Mouse (Mus musculus): ENCODE data around the gene N4bp1. TPM values are rescaled to one million over a fixed set of nuclear protein-coding genes. Genes with fewer than 3 reads are reported as not detected.

The N4bp1 gene
- total and polyA plus RNA-seq, 3 experiments, result 12.2 to 15.6 (median 12.8) TPM

- H3K9ac ChIP-seq (ENCODE audit: insufficient read depth, low read depth), result no peak overlapping the region
These were observed 17.6 kb upstream of the N4bp1 start for GRCm38 (mm10) chr8:86902656-86903055.

GRCm38 (mm10) chr8:86901972-86902371 lies 16.9 kb upstream of the N4bp1 start:
- Histone ChIP-seq H3K4me2 (ENCODE audit: insufficient read depth, low read depth, poor library complexity, severe bottlenecking) (no peak overlapping the region), H3K4me3 (replicated peaks in 1 of 3; ENCODE audit: low read depth in 2 of 3, low read length in 2 of 3, poor library complexity in 1 of 3) (no peak overlapping the region), H3K9ac (ENCODE audit: insufficient read depth, low read depth) (no peak overlapping the region), H3K27me3 (replicated peaks) (no peaks in the 10 kb centered on the region), H3K4me1 (ENCODE audit: control insufficient read depth in 1 of 2, insufficient read depth in 2 of 2) (peaks cover 0 to 2% of the 10 kb centered on the region in 2 experiments; a peak in 1 of 4 replicates), H3K36me3 (replicated peaks in 1 of 2; ENCODE audit: control insufficient read depth in 1 of 2, insufficient read depth in 1 of 2, low read length in 1 of 2) (no peaks in the 10 kb centered on the region), H3K79me2 (replicated peaks; ENCODE audit: control insufficient read depth, extremely low read depth, insufficient read depth, poor library complexity, severe bottlenecking) (no peaks in the 10 kb centered on the region), H3K9me3 (replicated peaks; ENCODE audit: low read length) (peaks cover under 1% of the 10 kb centered on the region), H3K27ac (ENCODE audit: insufficient read depth, low read depth) (no peak overlapping the region)
- in situ Hi-C loops (cut with MboI; ENCODE audit: low pct_ligation_motif_present, low pct_unique_long_range_greater_than_20kb, low sequenced_read_pairs), result loop anchor here (5.0 to 25.0 kb wide), 4 partner anchors 80 to 1215 kb away; no protein-coding TSS in a partner anchor
- no peak for DNase-seq (ENCODE audit: extremely low read depth)
- dilution Hi-C loops (cut with MboI; ENCODE audit: extremely low pct_ligation_motif_present, extremely low pct_unique_long_range_greater_than_20kb, low sequenced_read_pairs), result no loop called here
- no peak for TF ChIP-seq JUN (IDR thresholded peaks at IDR 0.05; ENCODE audit: insufficient read depth, low read depth, low read length)
- TF ChIP-seq ZNF384 (IDR thresholded peaks at IDR 0.05; ENCODE audit: low read depth, low read length), result no peak
- TF ChIP-seq USF2 (conservative IDR thresholded peaks at IDR 0.05; ENCODE audit: low read depth, low read length), result no peak
- TF ChIP-seq RCOR1 (conservative IDR thresholded peaks at IDR 0.05; ENCODE audit: low read depth, low read length), result no peak
- TF ChIP-seq UBTF (IDR thresholded peaks at IDR 0.05; ENCODE audit: low read depth, low read length), result no peak
- no peak for TF ChIP-seq GABPA (IDR thresholded peaks at IDR 0.05; ENCODE audit: insufficient replicate concordance, low read depth, low read length)
- TF ChIP-seq USF1 (IDR thresholded peaks at IDR 0.05; ENCODE audit: low read depth, low read length), result no peak
- TF ChIP-seq ELF1 (IDR thresholded peaks at IDR 0.05; ENCODE audit: low read depth, low read length), result no peak
- no peak for TF ChIP-seq BHLHE40 (IDR thresholded peaks at IDR 0.05; ENCODE audit: low read depth, low read length)

More at GRCm38 (mm10) chr8:86902656-86903055, 17.6 kb upstream of the N4bp1 start:
- H3K4me2 ChIP-seq (ENCODE audit: insufficient read depth, low read depth, poor library complexity, severe bottlenecking), result no peak overlapping the region
- no peak for TF ChIP-seq POLR2A (IDR thresholded peaks at IDR 0.05; ENCODE audit: low read depth, low read length)
- in situ Hi-C loops (cut with MboI; ENCODE audit: low pct_ligation_motif_present, low pct_unique_long_range_greater_than_20kb, low sequenced_read_pairs), result loop anchor here (5.0 to 25.0 kb wide), 4 partner anchors 80 to 1215 kb away; no protein-coding TSS in a partner anchor
- dilution Hi-C loops (cut with MboI; ENCODE audit: extremely low pct_ligation_motif_present, extremely low pct_unique_long_range_greater_than_20kb, low sequenced_read_pairs), result no loop called here
- H3K4me1 ChIP-seq (ENCODE audit: control insufficient read depth in 1 of 2, insufficient read depth in 2 of 2), result peaks cover 0 to 2% of the 10 kb centered on the region in 2 experiments; a peak in 1 of 4 replicates
- no peaks in the 10 kb centered on the region for H3K36me3 ChIP-seq (replicated peaks in 1 of 2; ENCODE audit: control insufficient read depth in 1 of 2, insufficient read depth in 1 of 2, low read length in 1 of 2)
- H3K9me3 ChIP-seq (replicated peaks; ENCODE audit: low read length), result peaks cover 3% of the 10 kb centered on the region
- DNase-seq (ENCODE audit: extremely low read depth), result no peak
- no peak overlapping the region for H3K4me3 ChIP-seq (replicated peaks in 1 of 3; ENCODE audit: low read depth in 2 of 3, low read length in 2 of 3, poor library complexity in 1 of 3)
- H3K27ac ChIP-seq (ENCODE audit: insufficient read depth, low read depth), result no peak overlapping the region
- H3K27me3 ChIP-seq (replicated peaks), result no peaks in the 10 kb centered on the region
- no peaks in the 10 kb centered on the region for H3K79me2 ChIP-seq (replicated peaks; ENCODE audit: control insufficient read depth, extremely low read depth, insufficient read depth, poor library complexity, severe bottlenecking)

- Histone ChIP-seq H3K4me1 (ENCODE audit: control insufficient read depth in 1 of 2, insufficient read depth in 2 of 2) (0 out of 4 replicates have a peak, but pooled peaks cover 2% of the 10 kb centered on the region in 2 experiments), H3K79me2 (replicated peaks; ENCODE audit: control insufficient read depth, extremely low read depth, insufficient read depth, poor library complexity, severe bottlenecking) (no peaks in the 10 kb centered on the region), H3K27ac (ENCODE audit: insufficient read depth, low read depth) (no peak overlapping the region), H3K9me3 (replicated peaks; ENCODE audit: low read length) (peaks cover 3% of the 10 kb centered on the region), H3K27me3 (replicated peaks) (no peaks in the 10 kb centered on the region), H3K36me3 (replicated peaks in 1 of 2; ENCODE audit: control insufficient read depth in 1 of 2, insufficient read depth in 1 of 2, low read length in 1 of 2) (no peaks in the 10 kb centered on the region), H3K9ac (ENCODE audit: insufficient read depth, low read depth) (no peak overlapping the region), H3K4me3 (replicated peaks in 1 of 3; ENCODE audit: low read depth in 2 of 3, low read length in 2 of 3, poor library complexity in 1 of 3) (no peak overlapping the region), H3K4me2 (ENCODE audit: insufficient read depth, low read depth, poor library complexity, severe bottlenecking) (no peak overlapping the region)
- TF ChIP-seq POLR2AphosphoS2 (IDR thresholded peaks at IDR 0.05; ENCODE audit: low read depth, low read length) (no peak), RAD21 (IDR thresholded peaks at IDR 0.05; ENCODE audit: low read depth, low read length) (no peak), MAZ (IDR thresholded peaks at IDR 0.05; ENCODE audit: low read depth, low read length) (no peak), RCOR1 (conservative IDR thresholded peaks at IDR 0.05; ENCODE audit: low read depth, low read length) (no peak), CHD1 (IDR thresholded peaks at IDR 0.05; ENCODE audit: low read depth, low read length) (no peak), EP300 (IDR thresholded peaks at IDR 0.05; ENCODE audit: low read length) (no peak), JUND (conservative IDR thresholded peaks at IDR 0.05; ENCODE audit: low read depth, low read length) (no peak), MYC (IDR thresholded peaks at IDR 0.05; ENCODE audit: low read depth, low read length) (no peak), POLR2A (IDR thresholded peaks at IDR 0.05; ENCODE audit: low read depth, low read length) (no peak), USF1 (IDR thresholded peaks at IDR 0.05; ENCODE audit: low read depth, low read length) (no peak), MEF2A (IDR thresholded peaks at IDR 0.05; ENCODE audit: borderline replicate concordance, low read depth, low read length) (no peak), JUN (IDR thresholded peaks at IDR 0.05; ENCODE audit: insufficient read depth, low read depth, low read length) (no peak), ZKSCAN1 (IDR thresholded peaks at IDR 0.05; ENCODE audit: borderline replicate concordance, low read depth, low read length) (no peak)
- DNase-seq (ENCODE audit: extremely low read depth), result no peak
- dilution Hi-C loops (cut with MboI; ENCODE audit: extremely low pct_ligation_motif_present, extremely low pct_unique_long_range_greater_than_20kb, low sequenced_read_pairs), result no loop called here
- in situ Hi-C loops (cut with MboI; ENCODE audit: low pct_ligation_motif_present, low pct_unique_long_range_greater_than_20kb, low sequenced_read_pairs), result no loop called here
These were observed 12.8 kb upstream of the N4bp1 start for GRCm38 (mm10) chr8:86897726-86898419.

Measured in CH12.LX (cell line).